Mouse (Mus musculus) large intestine, adult 2 months (tissue): ENCODE measurements around the gene Serpina12. TPM values are rescaled to one million over a fixed set of nuclear protein-coding genes. Genes with fewer than 3 reads are reported as not detected.

Experiments
- DNase-seq: peaks from one replicate; pipeline ENCODE4 v3.0.0-alpha.2; 2012; ENCODE audit warnings: low read depth, low spot score
- WGBS: fragments of 180-500 bp; shearing (Covaris S2); methylation state at CpG from one replicate; pipeline ENCODE4 v1.1.7; 2018; 5-methylcytosine and 5-hydroxymethylcytosine counted together
- polyA plus RNA-seq: library from polyadenylated mRNA; depleted of rRNA; stranded (reverse); fragments of >200 nt; gene quantifications from 2 replicates; pipeline ENCODE4 v1.2.3, GENCODE M21; 2012; rRNA removed

The Serpina12 gene
- polyA plus RNA-seq, 1 experiment = 0.02 TPM

DNA sequence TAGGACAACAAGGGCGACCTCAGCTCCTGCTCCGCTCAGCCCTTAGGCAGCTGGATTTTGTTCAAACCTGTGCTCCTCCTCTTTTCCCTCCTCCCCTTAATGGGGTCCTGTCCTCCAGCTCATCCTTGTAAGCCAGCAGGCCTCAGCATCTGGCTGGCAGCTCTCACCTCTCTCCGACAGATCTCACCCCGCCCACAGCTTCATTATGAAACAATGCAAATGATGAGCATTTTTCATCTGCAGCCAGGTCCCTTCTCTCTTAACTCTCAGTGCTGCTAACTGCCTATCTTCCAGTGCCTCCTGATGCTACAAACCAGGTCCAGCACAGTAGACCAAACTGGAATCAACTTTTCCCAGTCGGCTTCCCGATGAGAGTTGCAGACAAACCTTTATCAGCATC, 30.6 kb downstream of the Serpina12 start, which contains the start of gene Serpina9:
Serpina9 (minus strand) TSS at position 136 of the 400 bp plus-strand sequence.
- 79% methylated on average over 6 of the region's 6 CpGs for WGBS
- DNase-seq = no peak

- WGBS = 88% methylated on average over 5 of the region's 5 CpGs
- DNase-seq = no peak
Observed at GRCm38 (mm10) chr12:104004689-104005088, 39.6 kb downstream of the Serpina12 start.

DNA sequence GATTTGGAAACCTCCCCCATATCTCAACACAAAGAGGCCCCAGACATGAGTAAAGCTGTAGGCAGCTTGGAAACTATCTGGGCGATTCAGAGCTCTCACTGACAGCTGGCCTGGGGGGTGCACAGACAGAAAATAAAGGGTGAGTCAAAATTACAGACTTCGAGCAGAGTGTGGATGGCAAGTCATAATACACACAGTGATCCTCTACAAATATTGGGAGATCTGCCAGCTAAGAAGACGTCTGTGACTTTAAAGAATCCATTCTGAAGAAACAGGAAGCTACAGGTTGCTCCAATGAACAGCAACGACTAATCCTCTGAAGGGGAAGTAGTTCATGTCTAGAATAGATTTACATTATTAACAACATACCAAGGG, 41.0 kb downstream of the Serpina12 start:
- DNase-seq = no peak
- 5% methylated on average over 4 of the region's 4 CpGs for WGBS

GRCm38 (mm10) chr12:104002569-104003237, 41.5 kb downstream of the Serpina12 start:
- 18% methylated on average over 10 of the region's 10 CpGs for WGBS
- DNase-seq = peak; percentile 70

DNA sequence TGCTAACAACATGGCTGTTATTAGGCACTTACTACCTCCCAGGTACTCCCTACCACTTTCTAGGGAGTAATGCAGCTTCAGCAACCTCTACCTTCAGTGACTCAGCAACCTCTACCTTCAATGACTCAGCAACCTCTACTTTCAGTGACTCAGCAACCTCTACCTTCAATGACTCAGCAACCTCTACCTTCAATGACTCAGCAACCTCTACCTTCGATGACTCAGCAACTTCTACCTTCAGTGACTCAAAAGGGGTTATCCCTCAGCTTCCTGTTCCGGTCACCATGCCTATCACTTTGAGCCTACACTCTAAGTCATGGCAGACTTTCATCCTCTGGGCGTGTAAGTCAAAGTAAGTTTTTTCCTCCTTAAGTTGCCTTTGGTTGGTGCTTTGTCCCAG, 43.6 kb downstream of the Serpina12 start:
- whole genome bisulfite sequencing = 87% methylated on average over 3 of the region's 3 CpGs
- DNase-seq = no peak

- 88% methylated on average over 8 of the region's 8 CpGs for WGBS
- DNase-seq = no peak
Observed at GRCm38 (mm10) chr12:103999611-104000010, 44.6 kb downstream of the Serpina12 start.

DNA sequence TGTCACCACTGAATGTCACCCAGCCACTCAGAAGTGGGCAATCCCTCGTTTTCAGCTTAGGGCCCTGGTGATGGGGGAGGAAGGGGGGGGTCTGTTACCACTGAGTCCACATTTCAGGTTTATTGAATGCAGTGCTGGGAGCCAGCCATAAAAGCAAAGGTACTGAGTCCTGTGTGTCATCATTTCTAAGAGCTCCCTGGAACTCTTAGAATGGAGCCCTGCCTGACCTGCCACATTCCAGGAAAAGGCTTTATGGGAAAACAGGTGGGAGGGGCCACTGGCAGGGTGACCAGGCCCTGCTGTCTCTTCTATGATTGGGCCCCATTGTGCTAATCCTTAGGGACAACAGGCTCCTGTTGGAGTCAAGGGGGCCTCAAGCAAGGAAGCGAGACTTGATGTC, 47.7 kb downstream of the Serpina12 start:
- no peak for DNase-seq
- 50% methylated on average over 2 of the region's 2 CpGs for WGBS

DNA sequence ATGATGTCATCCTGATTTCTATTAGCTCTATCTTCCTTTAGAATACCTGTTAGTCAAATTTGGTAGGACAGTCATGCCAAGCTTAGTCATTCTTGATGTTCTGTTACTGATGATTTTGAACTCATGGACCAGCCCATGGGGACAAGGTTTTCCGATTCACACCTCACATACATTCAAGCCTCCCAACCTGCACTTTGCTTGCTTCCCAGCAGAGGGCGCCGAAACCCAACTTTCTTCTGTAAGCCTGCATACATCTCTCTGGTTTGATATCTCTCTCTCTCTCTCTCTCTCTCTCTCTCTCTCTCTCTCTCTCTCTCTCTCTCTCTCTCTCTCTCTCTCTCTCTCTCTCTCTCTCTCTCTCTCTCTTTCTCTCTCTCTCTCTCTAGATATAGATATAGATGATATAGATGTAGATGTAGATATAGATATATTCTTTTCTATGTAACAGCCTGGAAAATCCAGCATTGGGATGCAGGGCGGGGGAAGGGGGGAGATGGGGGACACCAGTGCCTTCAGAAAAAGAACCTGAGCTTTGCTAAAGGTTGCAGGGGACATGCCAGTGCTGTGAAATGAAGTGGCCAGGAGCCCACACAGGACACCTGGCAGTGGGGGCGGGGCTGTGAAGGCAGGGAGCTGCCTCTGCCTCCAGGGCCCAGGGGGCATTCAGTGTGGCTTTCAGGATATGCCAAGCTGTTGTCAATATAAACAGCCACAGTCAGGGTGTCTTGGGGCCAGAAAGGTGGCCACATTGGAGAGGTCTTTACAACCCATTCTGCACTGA, 48.8 kb downstream of the Serpina12 start:
- DNase-seq = peak; percentile 29
- 33% methylated on average over 5 of the region's 5 CpGs for WGBS

- no peak for DNase-seq
- WGBS = 65% methylated on average over 7 of the region's 7 CpGs
Observed at GRCm38 (mm10) chr12:103992945-103993344, 51.3 kb downstream of the Serpina12 start.

- no peak for DNase-seq
- 84% methylated on average over 6 of the region's 6 CpGs for WGBS
Observed at GRCm38 (mm10) chr12:103989857-103990256, 54.4 kb downstream of the Serpina12 start, which contains the start of gene Serpina11. Serpina11 (minus strand) TSS chr12:103989957.

- 46% methylated on average over 2 of the region's 2 CpGs for WGBS
- no peak for DNase-seq
Observed at GRCm38 (mm10) chr12:103989514-103989767, 54.8 kb downstream of the Serpina12 start.

GRCm38 (mm10) chr12:103988754-103989513, 55.3 kb downstream of the Serpina12 start:
- DNase-seq = no peak
- WGBS = 26% methylated on average over 14 of the region's 14 CpGs

GRCm38 (mm10) chr12:103985868-103986267, 58.4 kb downstream of the Serpina12 start:
- DNase-seq = no peak
- WGBS = 48% methylated on average over 5 of the region's 5 CpGs

DNA sequence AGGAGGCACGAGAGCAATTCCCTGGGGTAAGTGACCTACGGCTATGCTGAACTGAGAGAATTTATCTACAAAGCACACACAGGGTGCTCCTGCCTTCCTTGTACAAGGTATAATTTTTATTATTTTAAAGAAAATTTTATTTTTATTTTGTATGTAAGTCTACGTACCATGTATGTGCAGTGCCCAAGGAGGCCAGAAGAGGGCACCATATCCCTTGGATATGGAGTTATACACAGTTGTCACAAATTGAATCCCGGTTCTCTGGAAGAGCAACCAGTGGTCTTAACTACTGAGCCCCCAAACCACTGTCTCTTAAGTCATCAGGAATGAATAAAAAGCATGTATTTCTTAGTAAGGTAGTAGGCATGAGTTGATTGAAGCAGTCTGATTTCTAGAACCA, 59.3 kb downstream of the Serpina12 start:
- WGBS = 59% methylated on average over 4 of the region's 4 CpGs
- DNase-seq = no peak

GRCm38 (mm10) chr12:103981646-103982360, 62.4 kb downstream of the Serpina12 start:
- WGBS = 69% methylated on average over 7 of the region's 7 CpGs
- no peak for DNase-seq

Other genes with a start within 250 kb of the Serpina12 start
- gene Serpina1b, start 214.1 kb downstream of the Serpina12 start, polyA plus RNA-seq = 11.2 and 31.0 TPM in 2 replicates
- gene Serpina1a, start 180.9 kb downstream of the Serpina12 start, polyA plus RNA-seq = 0.16 and 2.0 TPM in 2 replicates
- 1.4 and 1.5 TPM in 2 replicates for gene Serpina1c, start 139.6 kb downstream of the Serpina12 start, polyA plus RNA-seq
- 0.73 and 1.7 TPM in 2 replicates for gene Serpina1e, start 85.5 kb downstream of the Serpina12 start, polyA plus RNA-seq
- gene Serpina11, start 54.5 kb downstream of the Serpina12 start, polyA plus RNA-seq = 0.14 and 0.23 TPM in 2 replicates
- gene Serpina9, start 30.7 kb downstream of the Serpina12 start, polyA plus RNA-seq = 0.08 and 0.10 TPM in 2 replicates
- not detected in 2 replicates for gene Serpina5, start 56.7 kb upstream of the Serpina12 start, polyA plus RNA-seq
- not detected in 2 replicates for gene Serpina3a, start 68.3 kb upstream of the Serpina12 start, polyA plus RNA-seq
- not detected in 2 replicates for gene Serpina3b, start 83.6 kb upstream of the Serpina12 start, polyA plus RNA-seq
- 1.2 and 1.4 TPM in 2 replicates for gene Serpina3c, start 109.4 kb upstream of the Serpina12 start, polyA plus RNA-seq
- 2.5 and 2.6 TPM in 2 replicates for gene Serpina3f, start 170.1 kb upstream of the Serpina12 start, polyA plus RNA-seq
- gene Serpina3g, start 191.8 kb upstream of the Serpina12 start, polyA plus RNA-seq = 26.2 and 27.5 TPM in 2 replicates
- 0.22 and 0.42 TPM in 2 replicates for gene Serpina3i, start 218.7 kb upstream of the Serpina12 start, polyA plus RNA-seq